Mouse (Mus musculus): ENCODE results near the gene Hoxd9. TPM values are rescaled to one million over a fixed set of nuclear protein-coding genes. Genes with fewer than 3 reads are reported as not detected.

The Hoxd9 gene
- total RNA-seq, 2 experiments from 2014 or later, result 14.8 to 18.8 TPM

DNA sequence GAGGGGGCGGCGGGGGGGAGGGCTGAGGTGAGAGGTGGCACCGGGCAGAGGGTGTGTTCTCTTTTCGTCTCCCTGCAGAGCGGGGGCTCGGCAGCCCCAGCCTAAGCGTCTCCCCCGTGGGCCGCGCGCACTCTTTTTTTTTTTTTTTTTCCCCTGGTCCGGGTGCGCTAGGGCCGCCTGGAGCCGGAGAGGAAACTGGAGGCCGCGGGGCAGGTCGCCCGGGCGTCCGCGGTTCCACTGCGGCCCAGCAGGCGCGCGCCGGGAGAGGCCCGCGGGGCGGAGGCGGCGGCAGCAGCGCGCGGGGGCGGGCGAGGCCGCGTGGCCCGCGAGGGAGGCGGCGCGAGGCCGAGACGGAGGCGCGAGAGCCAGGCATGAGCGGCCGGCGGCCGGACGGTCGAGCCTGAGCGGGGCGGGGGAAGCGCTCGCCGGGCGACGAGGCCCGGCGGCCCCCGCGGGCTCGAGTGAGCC is 7.5 kb downstream of the Hoxd9 start:
- no peak for DNase-seq
- intact Hi-C loops (cut with DNase I; ENCODE audit: low total_unique reads), result loop anchor here (2.0 to 5.0 kb wide), 4 partner anchors 262 to 607 kb away; no protein-coding TSS in a partner anchor

- DNase-seq, result no peak
Observed at GRCm38 (mm10) chr2:74705467-74706089, 8.1 kb downstream of the Hoxd9 start.

GRCm38 (mm10) chr2:74706393-74706960 is 8.9 kb downstream of the Hoxd9 start:
- intact Hi-C loops (cut with DNase I; ENCODE audit: low total_unique reads), result no loop called here
- no peak for DNase-seq

More at GRCm38 (mm10) chr2:74705467-74706089, 8.1 kb downstream of the Hoxd9 start:
- intact Hi-C loops (cut with DNase I; ENCODE audit: low total_unique reads), result loop anchor here (2.0 kb wide), 1 partner anchor 347 kb away; no protein-coding TSS in a partner anchor

DNA sequence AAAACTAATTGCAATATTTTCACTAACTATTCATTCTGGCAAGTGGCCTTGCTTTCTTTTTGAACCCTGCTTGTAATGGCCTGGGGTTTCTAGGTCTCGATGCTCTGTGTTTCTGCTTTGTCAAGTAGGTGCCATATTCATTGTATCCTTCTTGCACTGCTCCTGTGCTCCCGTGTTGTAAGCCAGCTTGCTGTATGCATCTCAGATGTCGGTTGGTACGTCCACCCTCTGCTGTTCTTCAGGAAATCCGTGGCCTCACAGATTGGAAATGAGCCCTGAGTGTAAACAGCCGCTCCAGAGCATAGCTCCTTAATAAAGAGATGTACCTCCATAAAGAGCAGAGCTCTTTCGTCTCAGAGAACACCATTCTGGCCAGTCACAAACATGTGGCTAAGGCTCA is 10.1 kb downstream of the Hoxd9 start:
- no peak for DNase-seq
- intact Hi-C loops (cut with DNase I; ENCODE audit: low total_unique reads), result no loop called here

GRCm38 (mm10) chr2:74708676-74709075 is 11.1 kb downstream of the Hoxd9 start:
- intact Hi-C loops (cut with DNase I; ENCODE audit: low total_unique reads), result no loop called here
- no peak for DNase-seq

- intact Hi-C loops (cut with DNase I; ENCODE audit: low total_unique reads), result loop anchor here (10.0 kb wide), 1 partner anchor 885 kb away; no protein-coding TSS in a partner anchor
- DNase-seq, result no peak
Observed at GRCm38 (mm10) chr2:74709465-74710419, 12.2 kb downstream of the Hoxd9 start.

DNA sequence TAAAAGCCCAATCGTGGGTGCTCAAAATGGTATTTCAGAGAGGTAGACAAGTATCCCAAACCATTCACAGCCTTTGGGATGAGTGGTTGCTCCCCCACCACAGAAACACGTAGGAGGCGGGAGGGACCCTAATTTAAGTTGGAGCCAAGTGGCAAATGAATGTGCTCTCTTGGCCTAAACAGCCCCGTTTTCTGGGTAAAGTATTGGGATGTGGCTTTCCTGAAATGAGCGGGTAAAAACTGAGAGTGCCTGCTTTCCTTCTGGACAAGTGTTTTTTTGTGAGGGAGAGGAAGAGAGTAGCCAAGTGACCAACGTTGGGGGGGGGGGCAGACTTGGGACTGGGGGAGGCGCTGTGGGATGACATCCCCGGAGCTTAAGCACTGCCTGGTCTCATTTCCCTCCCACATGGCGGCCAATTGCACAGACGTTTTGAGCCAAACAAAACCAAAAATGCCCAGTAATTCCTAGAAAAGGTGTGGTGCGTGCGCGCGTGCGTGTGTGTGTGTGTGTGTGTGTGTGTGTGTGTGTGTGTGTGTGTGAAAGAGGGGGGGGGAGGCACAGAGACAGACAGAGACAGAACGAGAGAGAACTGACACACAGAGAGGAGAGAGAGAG is 13.5 kb downstream of the Hoxd9 start:
- intact Hi-C loops (cut with DNase I; ENCODE audit: low total_unique reads), result loop anchor here (10.0 kb wide), 1 partner anchor 884 kb away; no protein-coding TSS in a partner anchor

DNA sequence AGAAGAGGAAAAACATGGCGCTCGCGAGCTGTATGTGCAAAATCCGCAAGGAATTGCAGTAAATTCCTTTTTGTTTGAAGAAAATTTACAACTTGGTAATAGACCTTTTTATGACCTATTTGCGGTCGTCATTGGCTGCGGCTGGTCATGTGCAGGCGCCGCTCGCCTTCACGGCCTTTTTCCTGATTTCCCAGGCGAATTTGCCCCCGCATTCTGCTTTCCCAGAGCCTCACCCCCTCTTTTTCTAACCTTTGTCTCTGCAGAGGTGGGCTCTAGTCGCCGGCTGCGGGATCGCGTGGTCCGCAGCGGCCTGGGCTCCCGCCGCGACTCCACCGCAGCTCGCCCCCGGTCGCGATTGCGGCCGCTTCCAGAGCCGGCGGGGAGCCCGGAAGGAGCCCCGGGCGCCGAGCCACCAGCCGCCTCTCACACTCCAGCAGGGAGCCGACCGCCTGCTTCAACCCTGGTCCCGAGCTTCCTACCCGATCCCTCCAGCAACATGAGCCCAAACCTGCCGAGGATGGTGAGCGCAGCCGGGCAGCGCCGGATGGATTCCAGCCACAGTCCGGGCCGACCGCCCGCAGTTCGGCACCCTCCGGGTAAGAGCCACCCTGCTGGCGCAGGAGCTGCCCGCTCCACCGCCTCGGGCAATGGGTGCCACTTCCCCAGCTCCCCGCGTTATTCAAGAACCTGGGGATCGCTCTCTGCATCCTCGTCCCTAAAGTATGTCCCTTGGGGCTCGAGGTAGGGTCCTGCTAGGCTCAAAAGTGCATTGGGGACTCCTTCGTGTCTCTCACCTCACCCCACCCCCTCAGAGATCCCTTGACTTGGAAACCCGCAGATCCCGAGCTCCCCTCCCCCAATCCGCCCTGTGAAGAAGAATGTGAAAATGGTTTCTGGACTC is 14.4 kb downstream of the Hoxd9 start, which contains the start of the genes Hoxd3 and Hoxd4:
Gene Hoxd3, plus strand, starts transcription at position 207 of the 901 bp plus-strand sequence.
Gene Hoxd4, plus strand, starts transcription at position 209 of the 901 bp plus-strand sequence.
- DNase-seq, result peak; percentile 64
- intact Hi-C loops (cut with DNase I; ENCODE audit: low total_unique reads), result loop anchor here (10.0 kb wide), 1 partner anchor 883 kb away; no protein-coding TSS in a partner anchor

More for the DNA sequence above, 13.5 kb downstream of the Hoxd9 start:
- no peak for DNase-seq

DNA sequence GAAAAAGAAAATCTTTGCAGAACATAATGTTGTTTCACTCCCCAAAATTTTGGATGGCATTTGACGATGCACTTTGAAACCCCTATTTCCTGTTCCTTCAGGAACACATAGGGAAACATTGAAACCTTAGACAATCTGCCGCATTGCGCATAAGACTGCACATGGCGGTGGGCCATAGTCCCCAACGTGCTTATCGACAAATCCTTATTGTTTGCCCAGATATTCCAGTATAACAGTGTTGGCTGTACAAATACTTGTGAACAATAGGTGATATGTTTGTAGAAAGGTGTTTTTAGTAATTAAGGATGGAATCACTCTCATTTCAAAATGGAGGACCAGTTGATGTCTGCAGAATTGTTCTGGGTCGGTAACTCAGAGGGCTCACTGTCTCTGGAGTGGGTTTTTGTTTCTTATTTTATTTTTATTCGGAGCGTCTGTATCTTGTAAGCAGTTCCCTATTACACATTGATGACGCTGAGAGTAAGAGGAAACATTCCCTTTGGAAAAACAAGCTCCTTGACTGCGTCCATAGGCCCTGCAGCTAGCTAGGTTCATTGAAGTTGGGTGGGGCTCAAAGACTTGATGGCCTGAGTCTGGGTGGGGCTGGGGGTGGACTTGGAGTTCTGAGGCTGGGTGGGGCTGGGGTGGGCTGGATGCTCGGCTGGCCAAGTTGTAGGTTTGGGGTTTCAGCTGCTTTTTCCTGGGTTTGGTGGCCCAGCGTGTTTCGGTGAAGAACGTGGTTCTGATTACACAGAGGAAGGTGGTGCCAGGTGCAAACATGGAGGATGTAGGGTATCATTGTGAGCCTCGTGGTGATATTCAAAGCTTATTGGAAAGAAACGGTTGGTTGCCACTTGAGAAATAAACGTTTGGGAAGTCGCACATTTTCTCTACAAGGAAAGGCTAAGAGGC is 16.0 kb downstream of the Hoxd9 start:
- DNase-seq, result no peak
- intact Hi-C loops (cut with DNase I; ENCODE audit: low total_unique reads), result loop anchor here (10.0 kb wide), 1 partner anchor 881 kb away; no protein-coding TSS in a partner anchor

GRCm38 (mm10) chr2:74714156-74714789 is 16.7 kb downstream of the Hoxd9 start:
- intact Hi-C loops (cut with DNase I; ENCODE audit: low total_unique reads), result loop anchor here (10.0 kb wide), 1 partner anchor 881 kb away; no protein-coding TSS in a partner anchor
- no peak for DNase-seq

- intact Hi-C loops (cut with DNase I; ENCODE audit: low total_unique reads), result loop anchor here (5.0 to 10.0 kb wide), 2 partner anchors 342 to 880 kb away; no protein-coding TSS in a partner anchor
- no peak for DNase-seq
Observed at GRCm38 (mm10) chr2:74714881-74715280, 17.4 kb downstream of the Hoxd9 start.

DNA sequence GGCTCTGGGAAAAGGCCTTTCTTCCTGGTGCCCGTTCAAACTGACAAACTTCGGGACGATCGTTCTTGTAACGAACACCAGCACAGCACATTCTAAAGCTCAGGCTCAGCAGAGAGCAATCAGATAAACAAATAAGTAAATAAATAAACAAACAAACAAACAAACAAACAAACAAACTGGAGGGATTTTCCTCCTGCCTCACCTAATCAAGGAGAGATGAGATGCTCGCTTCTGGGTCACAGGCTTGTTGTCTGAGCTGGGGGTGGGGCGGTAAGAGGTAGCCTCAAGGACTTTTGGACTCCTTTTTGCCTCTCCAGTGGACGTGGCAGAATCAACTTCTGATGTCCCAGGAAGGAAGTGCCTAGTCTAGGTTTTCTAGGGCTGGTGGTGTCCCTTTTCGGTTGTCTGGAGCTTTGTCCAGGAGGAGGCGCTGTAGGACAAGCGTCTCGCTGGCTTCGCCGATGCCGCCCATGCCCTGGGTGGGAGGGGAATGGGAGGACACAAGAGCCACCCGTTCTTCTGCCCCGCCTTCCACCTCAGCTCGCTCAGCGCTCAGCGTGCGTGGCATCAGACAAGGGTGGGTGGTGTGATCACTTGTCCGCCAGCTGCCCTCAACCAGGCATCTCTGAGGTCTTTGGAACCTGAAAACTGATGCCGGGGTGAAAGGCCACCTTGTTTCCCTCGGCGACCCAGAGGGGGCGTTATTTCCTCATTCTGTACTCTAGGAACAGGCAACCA is 18.1 kb downstream of the Hoxd9 start:
- intact Hi-C loops (cut with DNase I; ENCODE audit: low total_unique reads), result loop anchor here (2.0 to 10.0 kb wide), 3 partner anchors 247 to 879 kb away; no protein-coding TSS in a partner anchor
- peak; percentile 91 for DNase-seq

GRCm38 (mm10) chr2:74720384-74720783 is 22.9 kb downstream of the Hoxd9 start:
- no peak for DNase-seq
- intact Hi-C loops (cut with DNase I; ENCODE audit: low total_unique reads), result no loop called here

DNA sequence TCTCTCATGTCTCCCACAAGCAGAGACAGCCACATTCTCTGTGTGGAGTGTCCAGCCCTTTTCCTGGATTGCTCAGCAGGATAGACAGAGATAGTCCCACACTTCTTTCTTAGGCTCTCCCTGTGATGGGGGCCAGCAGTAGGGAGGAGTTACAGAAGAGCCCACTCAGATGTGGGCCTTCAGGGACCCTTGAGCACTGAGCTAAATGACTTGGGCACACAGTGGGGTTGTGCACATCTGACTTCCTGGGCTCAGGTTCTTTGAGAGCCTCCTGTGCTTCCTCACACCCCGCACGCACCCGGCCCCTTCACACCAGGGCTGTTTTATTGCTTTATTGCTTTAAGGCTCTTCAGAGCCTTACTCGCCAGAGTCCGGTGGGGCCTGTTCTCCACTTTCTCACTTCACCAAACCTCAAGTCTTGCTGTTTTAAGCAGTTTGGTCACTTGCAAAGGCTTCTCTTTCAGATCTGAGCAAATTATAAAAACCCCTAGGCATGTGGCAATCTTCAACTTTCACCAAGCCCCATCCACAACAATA is 23.5 kb downstream of the Hoxd9 start:
- intact Hi-C loops (cut with DNase I; ENCODE audit: low total_unique reads), result no loop called here

GRCm38 (mm10) chr2:74721882-74722281 is 24.4 kb downstream of the Hoxd9 start:
- DNase-seq, result no peak
- intact Hi-C loops (cut with DNase I; ENCODE audit: low total_unique reads), result no loop called here

More for the DNA sequence above, 23.5 kb downstream of the Hoxd9 start:
- no peak for DNase-seq

Measured in gastrocnemius, postnatal 14 days (tissue).